Mouse (Mus musculus) kidney, embryonic 14.5 days (tissue): ENCODE data around the gene Tmem177. TPM values are rescaled to one million over a fixed set of nuclear protein-coding genes. Genes with fewer than 3 reads are reported as not detected.

Experiments
- ATAC-seq: fragments of 200-750 bp; cut with Nextera tagmentation; 2 replicates; pipeline ENCODE4 v1.8.0; 2017; ENCODE audit warnings: moderate number of reproducible peaks, mild to moderate bottlenecking, moderate TSS enrichment, moderate library complexity; ENCODE audit not compliant: low FRiP score, low TSS enrichment
- H3K27ac ChIP-seq: fragments of 300-500 bp; sonication (generic); 2 replicates; pipeline ENCODE4 v1.5.1; 2014; ENCODE audit warnings: low read depth, mild to moderate bottlenecking, low read length, moderate library complexity, mixed read lengths
- H3K27me3 ChIP-seq: fragments of 300-500 bp; sonication (generic); 2 replicates; pipeline ENCODE4 v1.6.1; 2014; ENCODE audit warnings: mild to moderate bottlenecking, low read length; ENCODE audit not compliant: control insufficient read depth, insufficient read depth
- H3K36me3 ChIP-seq: fragments of 300-500 bp; sonication (generic); 2 replicates; pipeline ENCODE4 v1.6.1; 2014; ENCODE audit warnings: low read length, mixed read lengths; ENCODE audit not compliant: control insufficient read depth, insufficient read depth
- H3K4me1 ChIP-seq: fragments of 300-500 bp; sonication (generic); 2 replicates; pipeline ENCODE4 v1.6.1; 2014; ENCODE audit warnings: low read length, mixed read lengths; ENCODE audit not compliant: control insufficient read depth, insufficient read depth
- H3K4me2 ChIP-seq: fragments of 300-500 bp; sonication (generic); replicated peaks from 2 replicates; pipeline ENCODE4 v1.6.1; 2014; ENCODE audit warnings: low read depth, mild to moderate bottlenecking, low read length
- H3K4me3 ChIP-seq: fragments of 300-500 bp; sonication (generic); 2 replicates; pipeline ENCODE4 v1.5.1; 2014; ENCODE audit warnings: mild to moderate bottlenecking, low read length
- H3K9ac ChIP-seq: fragments of 300-500 bp; sonication (generic); 2 replicates; pipeline ENCODE4 v1.6.1; 2014; ENCODE audit warnings: low read depth, mild to moderate bottlenecking, low read length, moderate library complexity
- H3K9me3 ChIP-seq: fragments of 300-500 bp; sonication (generic); 2 replicates; pipeline ENCODE4 v1.6.1; 2016; ENCODE audit warnings: low read length; ENCODE audit not compliant: control insufficient read depth
- WGBS: fragments of 180-500 bp; shearing (Covaris S2); extraction: QIAGEN DNeasy Blood & Tissue Kit; methylation state at CpG from one replicate; pipeline ENCODE4 v1.1.7; 2014; 5-methylcytosine and 5-hydroxymethylcytosine counted together
- polyA plus RNA-seq: library from polyadenylated mRNA; unstranded; fragments of >200 nt; fragmentation: Nextera tagmentation; extraction: Ambion mirVana; gene quantifications from 2 replicates; pipeline ENCODE4 v1.2.1, GENCODE M21; 2014

Tmem177 gene
- polyA plus RNA-seq, 1 experiment from 2014 or later: 7.4 TPM

- H3K36me3 ChIP-seq: no peaks in the 10 kb centered on the region
- 61% methylated on average over 1 of the region's 1 CpGs for whole genome bisulfite sequencing
- no peaks in the 10 kb centered on the region for H3K27me3 ChIP-seq
- H3K9ac ChIP-seq: no peak overlapping the region
- no peaks in the 10 kb centered on the region for H3K9me3 ChIP-seq
- no peak overlapping the region for H3K27ac ChIP-seq
- ATAC-seq: no peak
- H3K4me2 ChIP-seq: no peak overlapping the region
- H3K4me1 ChIP-seq: no peaks in the 10 kb centered on the region
- no peak overlapping the region for H3K4me3 ChIP-seq
Measured at GRCm38 (mm10) chr1:119929715-119930114, 16.7 kb upstream of the Tmem177 start.

GRCm38 (mm10) chr1:119919299-119919698 lies 6.3 kb upstream of the Tmem177 start:
- Histone ChIP-seq H3K27ac (no peak overlapping the region), H3K4me1 (no peaks in the 10 kb centered on the region), H3K9me3 (no peaks in the 10 kb centered on the region), H3K4me2 (no peak overlapping the region), H3K9ac (no peak overlapping the region), H3K27me3 (no peaks in the 10 kb centered on the region), H3K4me3 (no peak overlapping the region), H3K36me3 (no peaks in the 10 kb centered on the region)
- no peak for ATAC-seq
- 59% methylated on average over 4 of the region's 4 CpGs for WGBS

DNA sequence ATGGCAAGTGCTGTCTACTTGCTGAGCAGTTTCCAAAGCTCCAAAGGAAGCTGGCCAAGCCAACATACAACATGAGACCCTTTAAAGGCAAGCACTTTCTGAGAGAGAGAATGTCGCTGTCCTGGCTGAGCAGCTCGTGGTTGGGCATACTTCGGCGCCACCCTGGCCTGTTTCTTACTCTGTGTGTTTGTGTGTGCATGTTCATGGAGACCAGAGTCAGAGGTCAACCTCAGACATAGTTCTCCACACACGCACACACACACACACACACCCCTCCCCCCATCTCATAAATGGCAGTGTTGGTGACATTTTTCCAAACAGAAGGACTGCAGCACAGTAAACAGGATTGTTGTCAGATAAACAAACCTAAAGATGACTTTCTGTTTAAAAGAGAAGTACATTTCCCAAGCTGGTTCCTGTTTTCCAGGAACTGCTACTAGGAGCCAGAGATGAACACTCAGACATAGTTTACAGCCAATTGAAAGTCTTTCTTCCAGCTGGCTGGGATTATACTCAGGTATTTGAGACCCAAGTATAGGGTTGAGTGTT lies 3.9 kb upstream of the Tmem177 start:
- no peak overlapping the region for H3K4me2 ChIP-seq
- H3K27ac ChIP-seq: no peak overlapping the region
- H3K4me3 ChIP-seq: no peak overlapping the region
- H3K9ac ChIP-seq: no peak overlapping the region
- H3K9me3 ChIP-seq: no peaks in the 10 kb centered on the region
- no peaks in the 10 kb centered on the region for H3K27me3 ChIP-seq
- no peaks in the 10 kb centered on the region for H3K4me1 ChIP-seq
- ATAC-seq: no peak
- no peaks in the 10 kb centered on the region for H3K36me3 ChIP-seq
- 84% methylated on average over 5 of the region's 5 CpGs for WGBS

DNA sequence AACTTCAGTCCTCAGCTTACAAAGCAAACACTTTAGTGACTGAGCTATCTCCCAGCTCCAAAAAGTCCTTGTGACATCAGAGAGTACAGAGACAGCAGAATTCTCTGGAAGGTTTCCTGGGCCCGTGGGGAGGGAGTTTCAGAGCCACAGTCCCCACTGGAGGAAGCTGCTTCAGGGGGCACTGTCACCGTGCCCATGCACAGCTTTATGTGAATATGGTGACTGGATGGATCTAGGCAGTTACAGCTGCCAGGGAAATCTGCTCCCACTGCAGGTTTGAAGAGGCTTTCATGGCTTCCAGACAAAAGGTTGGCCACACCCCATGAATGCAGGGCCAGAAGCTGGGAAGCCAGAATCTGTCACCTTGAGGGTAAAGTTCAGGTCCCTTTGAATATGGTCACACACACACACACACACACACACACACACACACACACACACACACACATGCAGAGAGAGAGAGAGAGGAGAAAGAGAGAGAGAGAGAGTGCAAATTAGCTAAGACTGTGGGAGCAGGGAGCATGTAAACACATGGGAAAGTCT lies 5.7 kb downstream of the Tmem177 start:
- Histone ChIP-seq H3K36me3 (no peaks in the 10 kb centered on the region), H3K4me2 (no peak overlapping the region), H3K27me3 (no peaks in the 10 kb centered on the region), H3K9me3 (no peaks in the 10 kb centered on the region), H3K9ac (no peak overlapping the region), H3K4me1 (no peaks in the 10 kb centered on the region), H3K27ac (no peak overlapping the region), H3K4me3 (no peak overlapping the region)
- 51% methylated on average over 2 of the region's 2 CpGs for WGBS
- ATAC-seq: no peak

DNA sequence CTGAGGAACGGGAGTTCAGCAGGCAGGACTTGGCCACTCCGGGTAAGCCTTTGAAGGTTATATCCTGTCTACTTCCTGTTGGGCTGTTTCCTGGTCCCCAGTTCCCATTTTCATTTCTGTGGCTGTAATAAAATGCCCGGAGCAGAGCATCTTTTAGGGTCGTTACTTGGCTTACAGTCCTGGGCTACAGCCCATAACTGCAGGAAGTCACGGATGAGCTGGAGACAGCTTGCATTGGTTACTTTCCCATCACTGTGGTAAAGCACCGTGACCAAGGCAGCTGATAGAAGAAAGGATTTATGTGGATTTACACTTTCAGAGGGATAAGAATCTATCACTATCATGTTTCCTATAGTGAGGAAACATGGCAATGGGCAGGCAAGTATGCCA lies 9.8 kb downstream of the Tmem177 start:
- no peaks in the 10 kb centered on the region for H3K4me1 ChIP-seq
- H3K9ac ChIP-seq: no peak overlapping the region
- H3K36me3 ChIP-seq: no peaks in the 10 kb centered on the region
- WGBS: 31% methylated on average over 6 of the region's 6 CpGs
- H3K27me3 ChIP-seq: no peaks in the 10 kb centered on the region
- H3K27ac ChIP-seq: no peak overlapping the region
- ATAC-seq: no peak
- H3K4me2 ChIP-seq: no peak overlapping the region
- H3K4me3 ChIP-seq: no peak overlapping the region
- H3K9me3 ChIP-seq: no peaks in the 10 kb centered on the region

- WGBS: 69% methylated on average over 8 of the region's 8 CpGs
- ATAC-seq: no peak
- H3K4me3 ChIP-seq: no peak overlapping the region
Measured at GRCm38 (mm10) chr1:119902551-119903230, 10.3 kb downstream of the Tmem177 start.

DNA sequence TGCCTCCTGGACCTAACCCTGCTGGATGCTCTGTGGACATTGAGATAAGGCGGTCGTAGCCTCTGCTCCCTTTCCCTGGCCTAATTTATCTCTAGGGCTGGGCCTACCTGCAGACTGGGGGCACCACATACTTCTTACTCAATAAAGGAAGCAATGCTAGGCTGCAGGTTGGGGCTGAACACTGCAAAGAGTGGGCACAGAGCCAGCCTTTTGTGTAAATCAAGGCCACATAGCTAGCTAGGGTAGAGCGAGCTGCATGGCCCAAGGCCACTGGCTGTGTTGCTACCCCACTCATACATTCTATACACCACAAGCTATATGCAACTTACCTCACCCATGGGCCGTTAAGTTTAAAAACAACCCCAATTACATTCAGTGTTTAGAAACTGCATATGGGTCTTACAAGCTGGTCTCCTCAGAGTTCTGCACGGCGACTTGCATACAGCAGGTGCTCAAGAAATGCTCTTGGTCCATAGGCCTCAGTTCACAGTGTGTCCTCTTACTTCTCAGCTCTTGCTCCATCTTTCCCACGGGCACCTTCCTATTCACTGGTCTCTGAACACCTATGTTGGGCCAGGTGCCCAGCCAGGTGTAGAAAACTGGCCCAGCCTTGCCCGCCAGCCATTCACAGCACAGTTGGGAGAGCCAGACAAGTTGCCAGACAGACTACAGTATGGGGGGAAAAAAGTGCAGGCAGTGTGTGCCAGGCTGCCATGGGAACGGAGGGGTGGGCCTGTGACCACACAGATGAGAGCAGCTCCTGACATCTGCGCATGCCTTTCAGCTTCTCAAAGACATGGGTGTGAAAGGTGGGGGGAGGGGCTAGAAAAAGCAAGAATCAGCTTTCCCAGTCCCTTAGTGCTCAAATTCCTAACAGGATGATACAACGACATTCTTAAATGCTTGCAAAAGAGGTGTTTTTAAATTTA lies 13.5 kb downstream of the Tmem177 start:
- WGBS: 73% methylated on average over 11 of the region's 11 CpGs
- H3K9me3 ChIP-seq: no peaks in the 10 kb centered on the region
- no peaks in the 10 kb centered on the region for H3K27me3 ChIP-seq
- H3K9ac ChIP-seq: no peak overlapping the region
- ATAC-seq: no peak
- H3K36me3 ChIP-seq: no peaks in the 10 kb centered on the region
- H3K27ac ChIP-seq: no peak overlapping the region
- no peak overlapping the region for H3K4me2 ChIP-seq
- no peak overlapping the region for H3K4me3 ChIP-seq
- 0 out of 2 replicates have a peak, but pooled peaks cover 2% of the 10 kb centered on the region for H3K4me1 ChIP-seq

More at GRCm38 (mm10) chr1:119902551-119903230, 10.3 kb downstream of the Tmem177 start:
- Histone ChIP-seq H3K36me3 (no peaks in the 10 kb centered on the region), H3K27ac (no peak overlapping the region), H3K4me2 (no peak overlapping the region), H3K9ac (no peak overlapping the region), H3K4me1 (no peaks in the 10 kb centered on the region), H3K27me3 (no peaks in the 10 kb centered on the region), H3K9me3 (no peaks in the 10 kb centered on the region)

DNA sequence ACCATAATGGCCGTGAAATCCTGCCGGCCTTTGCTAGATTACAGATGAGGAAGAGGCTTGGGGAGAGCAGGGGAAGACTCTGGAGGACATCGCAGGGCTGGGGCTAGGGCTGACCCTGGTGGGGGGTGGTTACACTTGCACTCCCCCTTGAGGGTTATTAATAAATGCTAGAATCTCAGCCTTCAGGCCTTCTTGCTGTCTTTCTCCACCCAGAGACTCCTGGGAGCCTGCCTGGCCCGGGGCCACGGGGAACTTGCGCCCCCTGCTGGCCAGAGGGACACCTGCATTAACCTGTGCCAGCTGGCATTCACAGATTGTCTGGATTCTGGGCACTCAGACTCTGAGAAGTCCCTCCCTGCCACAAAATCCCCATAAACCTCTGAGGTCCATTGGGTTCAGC lies 18.1 kb downstream of the Tmem177 start:
- H3K9me3 ChIP-seq: no peaks in the 10 kb centered on the region
- H3K27ac ChIP-seq: no peak overlapping the region
- no peaks in the 10 kb centered on the region for H3K27me3 ChIP-seq
- WGBS: 38% methylated on average over 6 of the region's 6 CpGs
- no peak overlapping the region for H3K4me3 ChIP-seq
- no peak overlapping the region for H3K9ac ChIP-seq
- H3K36me3 ChIP-seq: no peaks in the 10 kb centered on the region
- ATAC-seq: peak; percentile 61
- H3K4me2 ChIP-seq: no peak overlapping the region
- H3K4me1 ChIP-seq: 0 out of 2 replicates have a peak, but pooled peaks cover 2% of the 10 kb centered on the region
